ENCODE assay signal across 28 mouse cellular contexts in genomic region chr2:25853998-25854397, GRCm38 (mm10). TPM values are rescaled to one million over a fixed set of nuclear protein-coding genes. Genes with fewer than 3 reads are reported as not detected.
DNase-seq lines count a peak whose midpoint lies in the region; ATAC-seq lines count a peak whose summit lies in the region.
"Had no signal": no experiment of that assay in that cellular context is flagged by ENCODE, and none has a peak within 500 bp of the region (broad histone marks: within the 10 kb centered on the region; RNA-seq: fewer than 3 reads in every experiment).

No protein-coding gene starts in this region.

- H3K36me3 ChIP-seq in megakaryocyte, embryonic 14.5 days (replicated peaks; ENCODE audit: low read length) = no peaks in the 10 kb centered on the region
- H3K36me3 ChIP-seq: embryonic facial prominence, embryonic 12.5 days; forebrain, embryonic 15.5 days; heart, embryonic 12.5 days; hindbrain, embryonic 10.5 days had no signal

- H3K27me3 ChIP-seq in megakaryocyte, embryonic 14.5 days (replicated peaks) = peaks cover 73% of the 10 kb centered on the region
- H3K27me3 ChIP-seq: embryonic facial prominence, embryonic 12.5 days; forebrain, embryonic 15.5 days had no signal

- peak; percentile 33 for DNase-seq in thymus, postnatal 4 days
- DNase-seq in thymus, postnatal 14 days = no peak
- peak; percentile 34 for DNase-seq in naive thymus-derived CD4-positive, alpha-beta T cell, adult 2 months (ENCODE audit: low read depth)
- no peak for DNase-seq in layer of hippocampus, adult 9-10 months (ENCODE audit: low spot score)
- DNase-seq in cerebellum, adult 9-11 months = no peak
- DNase-seq: adrenal gland, adult 8-10 months; adrenal gland, postnatal 36 days; cerebellum, adult 11 months; cerebellum, adult 8-10 months; cerebellum, postnatal 25 days; gastrocnemius, postnatal 10 days had no signal

- peaks cover 14% of the 10 kb centered on the region for H3K9me3 ChIP-seq in megakaryocyte, embryonic 14.5 days
- H3K9me3 ChIP-seq: embryonic facial prominence, embryonic 12.5 days; forebrain, embryonic 15.5 days; hindbrain, embryonic 10.5 days had no signal

- H3K4me3 ChIP-seq in megakaryocyte, embryonic 14.5 days (replicated peaks) = peak overlapping the region; percentile 55
- H3K4me3 ChIP-seq: embryonic facial prominence, embryonic 12.5 days; forebrain, embryonic 15.5 days; heart, embryonic 12.5 days; hindbrain, embryonic 10.5 days had no signal

- peaks cover 21% of the 10 kb centered on the region for H3K4me1 ChIP-seq in megakaryocyte, embryonic 14.5 days
- H3K4me1 ChIP-seq: embryonic facial prominence, embryonic 12.5 days; forebrain, embryonic 15.5 days; heart, embryonic 12.5 days; hindbrain, embryonic 10.5 days had no signal

- ATAC-seq in megakaryocyte, adult 5-6 weeks (ENCODE audit: poor library complexity, severe bottlenecking) = no peak
- ATAC-seq in activated CD4-positive, CD25-positive, alpha-beta regulatory T cell, adult 4 months = peak; percentile 68
- ATAC-seq: forebrain, embryonic 15.5 days had no signal

RNA-seq across cellular contexts. Expression of gene Sohlh1, which starts 7.0 kb away (rescaled TPM):
- polyA plus RNA-seq in megakaryocyte, embryonic 14.5 days (2012; ENCODE audit: insufficient read depth, low replicate concordance) = not detected in 2 replicates
- not detected in 2 replicates for total RNA-seq in megakaryocyte, adult 5-6 weeks (2015)
- not detected in 2 replicates for total RNA-seq in megakaryocyte, adult 5-6 weeks (2017)
- under 1 TPM in 1 of 2 experiments, not detected in 1; 0.38 TPM for polyA plus RNA-seq in activated CD4-positive, CD25-positive, alpha-beta regulatory T cell, adult 4 months (2017; shearing (Covaris generic))
- total RNA-seq: adrenal gland, adult 8-10 months; adrenal gland, postnatal 36 days; gastrocnemius, postnatal 10 days; gastrocnemius, postnatal 4 days; heart, adult 8-10 months; heart, postnatal 25 days; MEL had no signal
- polyA plus RNA-seq: brain, embryonic 14.5 days; C2C12; cortical plate, adult 2 months; embryonic facial prominence, embryonic 12.5 days; forebrain, embryonic 11.5 days; forebrain, embryonic 15.5 days; heart, embryonic 12.5 days; heart, embryonic 16.5 days; hindbrain, embryonic 10.5 days; hindbrain, embryonic 14.5 days had no signal

RNA-seq across cellular contexts. Expression of gene Kcnt1, which starts 9.5 kb away (rescaled TPM):
- not detected in 2 replicates for polyA plus RNA-seq in megakaryocyte, embryonic 14.5 days (2012; ENCODE audit: insufficient read depth, low replicate concordance)
- total RNA-seq in megakaryocyte, adult 5-6 weeks (2015) = not detected in 2 replicates
- not detected in 2 replicates for total RNA-seq in megakaryocyte, adult 5-6 weeks (2017)
- under 1 TPM in 1 of 2 experiments, not detected in 1; 0.34 TPM for polyA plus RNA-seq in activated CD4-positive, CD25-positive, alpha-beta regulatory T cell, adult 4 months (2017; shearing (Covaris generic))
- total RNA-seq: MEL had no signal
- polyA plus RNA-seq: C2C12; heart, embryonic 12.5 days had no signal

RNA-seq across cellular contexts. Expression of gene Lcn9, which starts 31.0 kb away (rescaled TPM):
- not detected in 2 replicates for polyA plus RNA-seq in megakaryocyte, embryonic 14.5 days (2012; ENCODE audit: insufficient read depth, low replicate concordance)
- total RNA-seq in megakaryocyte, adult 5-6 weeks (2015) = not detected in 2 replicates
- not detected in 2 replicates for total RNA-seq in megakaryocyte, adult 5-6 weeks (2017)
- polyA plus RNA-seq in activated CD4-positive, CD25-positive, alpha-beta regulatory T cell, adult 4 months (2017; shearing (Covaris generic)) = not detected
- total RNA-seq: adrenal gland, adult 8-10 months; adrenal gland, postnatal 36 days; gastrocnemius, postnatal 10 days; gastrocnemius, postnatal 4 days; heart, adult 8-10 months; heart, postnatal 25 days; MEL had no signal
- polyA plus RNA-seq: brain, embryonic 14.5 days; C2C12; cortical plate, adult 2 months; embryonic facial prominence, embryonic 12.5 days; forebrain, embryonic 11.5 days; forebrain, embryonic 15.5 days; heart, embryonic 12.5 days; heart, embryonic 16.5 days; hindbrain, embryonic 10.5 days; hindbrain, embryonic 14.5 days had no signal

RNA-seq across cellular contexts. Expression of gene Glt6d1, which starts 38.4 kb away (rescaled TPM):
- not detected in 2 replicates for polyA plus RNA-seq in megakaryocyte, embryonic 14.5 days (2012; ENCODE audit: insufficient read depth, low replicate concordance)
- not detected in 2 replicates for total RNA-seq in megakaryocyte, adult 5-6 weeks (2015)
- total RNA-seq in megakaryocyte, adult 5-6 weeks (2017) = not detected in 2 replicates
- not detected for polyA plus RNA-seq in activated CD4-positive, CD25-positive, alpha-beta regulatory T cell, adult 4 months (2017; shearing (Covaris generic))
- total RNA-seq: adrenal gland, adult 8-10 months; adrenal gland, postnatal 36 days; gastrocnemius, postnatal 10 days; gastrocnemius, postnatal 4 days; heart, adult 8-10 months; heart, postnatal 25 days; MEL had no signal
- polyA plus RNA-seq: brain, embryonic 14.5 days; C2C12; cortical plate, adult 2 months; embryonic facial prominence, embryonic 12.5 days; forebrain, embryonic 11.5 days; forebrain, embryonic 15.5 days; heart, embryonic 12.5 days; heart, embryonic 16.5 days; hindbrain, embryonic 10.5 days; hindbrain, embryonic 14.5 days had no signal

Comparison
In these comparisons a context has a peak if more than half of its experiments do, and no peak if none do; other contexts are left out.
1. DNase-seq: peak in thymus, postnatal 4 days (single experiment) and naive thymus-derived CD4-positive, alpha-beta T cell, adult 2 months (single experiment); none in thymus, postnatal 14 days (single experiment), layer of hippocampus, adult 9-10 months (single experiment) and cerebellum, adult 9-11 months (single experiment).